Mouse (Mus musculus) limb, embryonic 13.5 days (tissue): Measurements from ENCODE around the gene Cacnb4. TPM values are rescaled to one million over a fixed set of nuclear protein-coding genes. Genes with fewer than 3 reads are reported as not detected.

ENCODE experiments used
- ATAC-seq: fragments of 200-750 bp; cut with Nextera tagmentation; 2 replicates; pipeline ENCODE4 v1.8.0; 2017; ENCODE audit warnings: low read depth, moderate number of reproducible peaks, moderate TSS enrichment; ENCODE audit not compliant: low FRiP score
- H3K27ac ChIP-seq: fragments of 300-500 bp; sonication (generic); 2 replicates; pipeline ENCODE4 v1.5.1; 2015; ENCODE audit warnings: inconsistent platforms, mild to moderate bottlenecking, moderate library complexity
- H3K27me3 ChIP-seq: fragments of 300-500 bp; sonication (generic); 2 replicates; pipeline ENCODE4 v1.6.1; 2015; ENCODE audit warnings: mild to moderate bottlenecking, inconsistent platforms
- H3K36me3 ChIP-seq: fragments of 300-500 bp; sonication (generic); 2 replicates; pipeline ENCODE4 v1.6.1; 2015; ENCODE audit warnings: inconsistent platforms, mild to moderate bottlenecking, moderate library complexity
- H3K4me1 ChIP-seq: fragments of 300-500 bp; sonication (generic); 2 replicates; pipeline ENCODE4 v1.6.1; 2015; ENCODE audit warnings: inconsistent platforms
- H3K4me2 ChIP-seq: fragments of 300-500 bp; sonication (generic); replicated peaks from 2 replicates; pipeline ENCODE4 v1.6.1; 2015; ENCODE audit warnings: inconsistent platforms, mild to moderate bottlenecking, moderate library complexity
- H3K4me3 ChIP-seq: fragments of 300-500 bp; sonication (generic); 2 replicates; pipeline ENCODE4 v1.5.1; 2015; ENCODE audit warnings: moderate library complexity, mild to moderate bottlenecking, inconsistent platforms
- H3K9ac ChIP-seq: fragments of 300-500 bp; sonication (generic); 2 replicates; pipeline ENCODE4 v1.6.1; 2015; ENCODE audit warnings: mild to moderate bottlenecking, inconsistent platforms
- H3K9me3 ChIP-seq: fragments of 300-500 bp; sonication (generic); 2 replicates; pipeline ENCODE4 v1.6.1; 2016; ENCODE audit warnings: inconsistent platforms
- WGBS: fragments of 180-500 bp; shearing (Covaris S2); methylation state at CpG from one replicate; pipeline ENCODE4 v1.1.7; 2015; 5-methylcytosine and 5-hydroxymethylcytosine counted together
- polyA plus RNA-seq: library from polyadenylated mRNA; unstranded; fragments of >200 nt; fragmentation: Nextera tagmentation; extraction: Ambion mirVana; gene quantifications from 2 replicates; pipeline ENCODE4 v1.2.1, GENCODE M21; 2015

Cacnb4 gene
- polyA plus RNA-seq, 1 experiment from 2014 or later: 1.6 TPM

GRCm38 (mm10) chr2:52602228-52602627 is 74.4 kb downstream of the Cacnb4 start:
- Histone ChIP-seq H3K4me3 (no peak overlapping the region), H3K36me3 (no peaks in the 10 kb centered on the region), H3K4me1 (peaks cover 8% of the 10 kb centered on the region; the same call in 1 of the 2 replicates), H3K9ac (no peak overlapping the region), H3K27ac (no peak overlapping the region), H3K9me3 (no peaks in the 10 kb centered on the region), H3K27me3 (no peaks in the 10 kb centered on the region), H3K4me2 (no peak overlapping the region)
- ATAC-seq: no peak
- 67% methylated on average over 2 of the region's 2 CpGs for WGBS

GRCm38 (mm10) chr2:52597511-52597910 is 79.1 kb downstream of the Cacnb4 start:
- H3K4me2 ChIP-seq: no peak overlapping the region
- no peak overlapping the region for H3K27ac ChIP-seq
- H3K9ac ChIP-seq: no peak overlapping the region
- H3K9me3 ChIP-seq: no peaks in the 10 kb centered on the region
- H3K27me3 ChIP-seq: no peaks in the 10 kb centered on the region
- no peak overlapping the region for H3K4me3 ChIP-seq
- no peak for ATAC-seq
- H3K4me1 ChIP-seq: peaks cover 14% of the 10 kb centered on the region
- no peaks in the 10 kb centered on the region for H3K36me3 ChIP-seq

- no peak overlapping the region for H3K4me3 ChIP-seq
- H3K9ac ChIP-seq: no peak overlapping the region
- 78% methylated on average over 8 of the region's 8 CpGs for WGBS
- H3K27ac ChIP-seq: no peak overlapping the region
- no peaks in the 10 kb centered on the region for H3K27me3 ChIP-seq
- H3K36me3 ChIP-seq: no peaks in the 10 kb centered on the region
- no peak overlapping the region for H3K4me2 ChIP-seq
- H3K4me1 ChIP-seq: peaks cover 27% of the 10 kb centered on the region
- ATAC-seq: no peak
- H3K9me3 ChIP-seq: no peaks in the 10 kb centered on the region
These were observed 82.8 kb downstream of the Cacnb4 start for GRCm38 (mm10) chr2:52593814-52594213.

GRCm38 (mm10) chr2:52593260-52593659 is 83.4 kb downstream of the Cacnb4 start:
- H3K36me3 ChIP-seq: no peaks in the 10 kb centered on the region
- ATAC-seq: no peak
- no peak overlapping the region for H3K27ac ChIP-seq
- H3K4me1 ChIP-seq: peaks cover 28% of the 10 kb centered on the region
- H3K4me2 ChIP-seq: no peak overlapping the region
- 38% methylated on average over 5 of the region's 5 CpGs for WGBS
- H3K9ac ChIP-seq: no peak overlapping the region
- H3K4me3 ChIP-seq: no peak overlapping the region
- no peaks in the 10 kb centered on the region for H3K27me3 ChIP-seq
- no peaks in the 10 kb centered on the region for H3K9me3 ChIP-seq

GRCm38 (mm10) chr2:52590970-52591347 is 85.7 kb downstream of the Cacnb4 start:
- H3K27me3 ChIP-seq: no peaks in the 10 kb centered on the region
- no peak overlapping the region for H3K9ac ChIP-seq
- H3K9me3 ChIP-seq: no peaks in the 10 kb centered on the region
- H3K36me3 ChIP-seq: no peaks in the 10 kb centered on the region
- no peak overlapping the region for H3K27ac ChIP-seq
- peaks cover 28% of the 10 kb centered on the region for H3K4me1 ChIP-seq
- WGBS: 2% methylated on average over 5 of the region's 5 CpGs
- no peak overlapping the region for H3K4me3 ChIP-seq
- peak overlapping the region; percentile 41; the same call in 1 of the 2 replicates for H3K4me2 ChIP-seq
- peak; percentile 71 for ATAC-seq

GRCm38 (mm10) chr2:52590340-52590969 is 86.2 kb downstream of the Cacnb4 start:
- Histone ChIP-seq H3K4me2 (peak overlapping the region; percentile 41; the same call in 1 of the 2 replicates), H3K9me3 (no peaks in the 10 kb centered on the region), H3K9ac (no peak overlapping the region), H3K4me1 (peaks cover 28% of the 10 kb centered on the region), H3K4me3 (no peak overlapping the region), H3K27me3 (no peaks in the 10 kb centered on the region), H3K36me3 (no peaks in the 10 kb centered on the region), H3K27ac (no peak overlapping the region)
- 36% methylated on average over 7 of the region's 7 CpGs for WGBS
- ATAC-seq: peak; percentile 25; the same call in 1 of the 2 replicates

- H3K9ac ChIP-seq: no peak overlapping the region
- H3K4me3 ChIP-seq: no peak overlapping the region
- H3K27ac ChIP-seq: no peak overlapping the region
- WGBS: 88% methylated on average over 4 of the region's 4 CpGs
- H3K9me3 ChIP-seq: no peaks in the 10 kb centered on the region
- H3K4me1 ChIP-seq: peaks cover 28% of the 10 kb centered on the region
- H3K4me2 ChIP-seq: no peak overlapping the region
- H3K36me3 ChIP-seq: no peaks in the 10 kb centered on the region
- H3K27me3 ChIP-seq: no peaks in the 10 kb centered on the region
- ATAC-seq: no peak
These were observed 87.1 kb downstream of the Cacnb4 start for GRCm38 (mm10) chr2:52589514-52589913.

- Histone ChIP-seq H3K9me3 (no peaks in the 10 kb centered on the region), H3K36me3 (no peaks in the 10 kb centered on the region), H3K4me2 (no peak overlapping the region), H3K4me1 (peaks cover 9% of the 10 kb centered on the region), H3K9ac (no peak overlapping the region), H3K27ac (no peak overlapping the region), H3K27me3 (no peaks in the 10 kb centered on the region), H3K4me3 (no peak overlapping the region)
- 85% methylated on average over 4 of the region's 4 CpGs for WGBS
- no peak for ATAC-seq
These were observed 91.2 kb downstream of the Cacnb4 start for GRCm38 (mm10) chr2:52585384-52585783.

- Histone ChIP-seq H3K27ac (no peak overlapping the region), H3K9ac (no peak overlapping the region), H3K36me3 (no peaks in the 10 kb centered on the region), H3K27me3 (no peaks in the 10 kb centered on the region), H3K9me3 (no peaks in the 10 kb centered on the region), H3K4me2 (no peak overlapping the region), H3K4me1 (no peaks in the 10 kb centered on the region), H3K4me3 (no peak overlapping the region)
- 82% methylated on average over 11 of the region's 11 CpGs for WGBS
- no peak for ATAC-seq
These were observed 95.4 kb downstream of the Cacnb4 start for GRCm38 (mm10) chr2:52581132-52581781.

GRCm38 (mm10) chr2:52580697-52581096 is 95.9 kb downstream of the Cacnb4 start:
- Histone ChIP-seq H3K27me3 (no peaks in the 10 kb centered on the region), H3K4me1 (no peaks in the 10 kb centered on the region), H3K9ac (no peak overlapping the region), H3K27ac (no peak overlapping the region), H3K4me2 (no peak overlapping the region), H3K4me3 (no peak overlapping the region), H3K9me3 (no peaks in the 10 kb centered on the region), H3K36me3 (no peaks in the 10 kb centered on the region)
- ATAC-seq: no peak
- WGBS: 64% methylated on average over 5 of the region's 5 CpGs

- H3K4me1 ChIP-seq: no peaks in the 10 kb centered on the region
- H3K27me3 ChIP-seq: no peaks in the 10 kb centered on the region
- 55% methylated on average over 3 of the region's 3 CpGs for WGBS
- H3K36me3 ChIP-seq: no peaks in the 10 kb centered on the region
- H3K27ac ChIP-seq: no peak overlapping the region
- H3K4me3 ChIP-seq: no peak overlapping the region
- no peaks in the 10 kb centered on the region for H3K9me3 ChIP-seq
- H3K4me2 ChIP-seq: no peak overlapping the region
- no peak overlapping the region for H3K9ac ChIP-seq
- no peak for ATAC-seq
These were observed 97.8 kb downstream of the Cacnb4 start for GRCm38 (mm10) chr2:52578846-52579245.

GRCm38 (mm10) chr2:52577700-52578099 is 98.9 kb downstream of the Cacnb4 start:
- H3K9ac ChIP-seq: no peak overlapping the region

GRCm38 (mm10) chr2:52576546-52576945 is 100.1 kb downstream of the Cacnb4 start:
- 93% methylated on average over 2 of the region's 2 CpGs for WGBS
- H3K9ac ChIP-seq: no peak overlapping the region
- no peaks in the 10 kb centered on the region for H3K27me3 ChIP-seq
- no peak overlapping the region for H3K4me3 ChIP-seq
- no peak for ATAC-seq
- no peak overlapping the region for H3K27ac ChIP-seq
- H3K4me1 ChIP-seq: no peaks in the 10 kb centered on the region
- no peaks in the 10 kb centered on the region for H3K9me3 ChIP-seq
- H3K36me3 ChIP-seq: no peaks in the 10 kb centered on the region
- H3K4me2 ChIP-seq: no peak overlapping the region

More at GRCm38 (mm10) chr2:52577700-52578099, 98.9 kb downstream of the Cacnb4 start:
- Histone ChIP-seq H3K36me3 (no peaks in the 10 kb centered on the region), H3K4me1 (no peaks in the 10 kb centered on the region), H3K4me2 (no peak overlapping the region), H3K4me3 (no peak overlapping the region), H3K9me3 (no peaks in the 10 kb centered on the region), H3K27ac (no peak overlapping the region), H3K27me3 (no peaks in the 10 kb centered on the region)
- ATAC-seq: no peak
- WGBS: 80% methylated on average over 4 of the region's 4 CpGs
